Mouse (Mus musculus) cerebellum, adult 2 months (tissue): ENCODE results near the gene Ubald1.

Source experiments
- CTCF ChIP-seq: fragments of 200-500 bp; IDR thresholded peaks from 2 replicates; pipeline ENCODE4 v1.5.1; 2011; ENCODE audit warnings: low read depth, mild to moderate bottlenecking, control low read depth, low read length, moderate library complexity, borderline replicate concordance; ENCODE audit not compliant: insufficient read depth
- POLR2A ChIP-seq: fragments of 200-500 bp; IDR thresholded peaks from 2 replicates; pipeline ENCODE4 v1.6.1; 2011; ENCODE audit warnings: low read length, control low read depth, borderline replicate concordance; ENCODE audit not compliant: insufficient read depth

DNA sequence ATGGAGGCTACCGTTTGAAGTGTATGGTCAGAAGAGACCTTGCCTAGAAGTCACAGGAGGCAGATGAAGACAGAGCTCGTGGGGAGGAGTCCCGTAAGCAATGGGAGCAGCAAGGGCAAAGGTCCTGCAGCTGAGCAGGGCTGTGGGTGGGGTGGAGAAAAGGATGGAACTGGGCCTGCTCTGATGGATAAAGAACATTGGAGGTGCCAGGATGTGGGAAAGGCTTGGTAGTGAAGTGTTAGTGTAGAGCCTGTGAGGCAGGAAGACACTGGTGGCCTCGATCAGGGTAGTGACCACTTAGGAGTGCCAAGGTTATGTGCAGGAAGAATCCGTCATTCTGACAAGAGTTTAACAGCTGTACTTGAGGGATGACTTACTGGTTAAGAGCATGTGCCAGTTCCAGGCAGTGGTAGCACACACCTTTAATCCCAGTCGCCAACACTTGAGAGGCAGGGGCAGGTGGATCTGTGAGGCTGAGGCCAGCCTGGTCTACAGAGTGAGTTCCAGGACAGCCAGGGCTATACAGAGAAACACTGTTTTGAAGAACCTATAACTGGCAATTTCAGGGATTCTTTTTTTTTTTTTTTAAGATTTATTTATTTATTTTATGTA, 23.5 kb upstream of the Ubald1 start:
- TF ChIP-seq CTCF (no peak), POLR2A (no peak)
